Mouse (Mus musculus) cerebellum, postnatal 36 days (tissue): ENCODE measurements around the gene Sdhc.
"Not testable (repeated sequence)": the region's sequence is repeated elsewhere in the genome, so short reads cannot be mapped to it uniquely, and the experiment has no call there.

Source experiments
- DNase-seq, 2 experiments: peaks; one replicate each; pipeline ENCODE4 v3.0.0; 2021 to 2022; ENCODE audit warnings: mixed read lengths in 2 of 2

Sdhc gene

DNA sequence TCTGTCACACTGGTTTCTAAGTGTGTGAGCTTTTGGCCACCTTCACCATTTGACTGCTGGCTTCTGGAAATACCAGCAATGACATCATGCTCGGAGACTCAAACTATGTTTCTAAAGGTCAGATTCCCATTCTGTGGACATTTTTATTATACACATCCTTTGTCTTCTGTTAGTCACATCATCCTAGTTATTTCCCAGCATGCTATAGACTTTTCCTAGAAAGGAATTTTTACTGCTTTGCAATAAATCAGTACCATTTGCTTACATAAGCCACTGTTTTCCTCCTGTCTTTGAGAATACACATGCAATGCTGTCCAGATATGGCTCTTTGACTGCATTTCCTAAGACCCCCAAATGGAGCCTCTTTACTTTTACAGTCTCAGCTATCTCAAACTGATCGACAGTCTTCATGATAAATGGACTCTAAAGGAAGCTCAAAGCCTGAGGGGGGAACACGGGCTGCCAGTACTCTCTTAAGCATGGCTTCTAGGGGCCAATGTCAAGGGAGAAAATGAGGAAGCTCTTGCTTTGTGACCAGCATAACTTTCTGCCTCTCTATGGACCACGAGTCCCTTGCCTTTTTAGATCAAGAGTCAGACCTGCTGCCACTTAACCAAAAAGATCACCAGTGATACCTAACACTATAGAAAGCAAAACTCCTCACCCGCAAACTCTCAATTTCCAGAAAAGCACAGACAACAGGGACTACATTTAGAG is 15.4 kb upstream of the Sdhc start:
- no peak for DNase-seq

DNA sequence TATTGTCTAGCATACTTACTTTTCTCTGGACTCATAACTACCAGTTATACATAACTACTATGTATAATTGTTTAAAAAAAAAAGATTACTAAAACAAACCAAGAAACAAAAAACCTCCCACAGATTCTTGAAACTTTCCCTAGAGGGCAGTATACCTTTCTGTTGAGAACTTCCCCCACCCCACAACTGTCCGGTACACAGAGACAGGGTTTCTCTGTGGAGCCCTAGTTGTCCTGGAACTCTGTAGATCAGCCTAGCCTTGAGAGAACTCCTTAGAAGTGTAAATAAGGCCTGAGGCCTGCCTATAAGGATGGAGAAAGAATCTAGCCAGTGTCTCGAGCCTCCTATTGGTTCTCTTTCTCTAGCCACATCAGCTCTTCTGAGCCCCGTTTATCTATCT is 13.9 kb upstream of the Sdhc start:
- DNase-seq: no peak

- DNase-seq: no peak
Measured at GRCm38 (mm10) chr1:171162526-171162925, 12.1 kb upstream of the Sdhc start.

DNA sequence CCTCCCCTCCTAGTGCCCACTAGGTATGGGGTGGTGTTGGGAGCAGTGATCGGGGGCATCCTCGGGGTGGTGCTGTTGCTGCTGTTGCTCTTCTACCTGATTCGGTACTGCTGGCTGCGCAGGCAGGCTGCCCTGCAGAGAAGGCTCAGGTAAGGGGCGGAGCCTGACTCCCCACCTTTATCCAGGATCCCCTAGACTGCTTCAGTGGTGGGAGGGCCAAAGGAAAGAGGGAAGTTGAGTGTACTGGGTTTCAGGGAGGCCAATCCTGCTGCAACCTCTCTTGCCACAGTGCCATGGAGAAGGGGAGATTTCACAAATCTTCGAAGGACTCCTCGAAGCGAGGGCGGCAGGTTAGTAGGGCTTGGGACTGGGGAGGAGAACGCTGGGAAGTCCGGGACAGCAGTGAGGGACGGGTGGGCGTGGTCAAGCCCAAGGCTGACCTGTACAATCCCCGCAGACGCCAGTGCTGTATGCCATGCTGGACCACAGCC is 9.1 kb upstream of the Sdhc start:
- DNase-seq: no peak

DNA sequence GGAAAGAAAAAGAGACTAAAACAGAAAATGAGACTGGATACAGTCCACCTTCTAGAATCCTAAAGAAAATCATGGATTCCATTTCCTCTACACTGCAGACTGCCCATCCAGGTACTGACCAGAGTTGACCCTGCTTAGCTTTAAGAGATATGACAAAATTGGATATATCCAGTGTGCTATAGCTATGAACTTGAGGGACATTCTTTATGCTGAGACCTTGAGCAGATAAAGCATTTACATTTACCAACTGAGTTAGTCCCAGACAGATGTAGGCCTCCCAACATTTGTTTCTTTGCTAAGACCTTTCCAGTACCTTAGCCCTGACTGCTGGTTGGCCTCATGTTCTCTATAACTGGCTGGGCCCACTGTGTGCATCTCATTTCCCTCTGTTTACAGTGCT is 7.6 kb upstream of the Sdhc start:
- no peak for DNase-seq

DNA sequence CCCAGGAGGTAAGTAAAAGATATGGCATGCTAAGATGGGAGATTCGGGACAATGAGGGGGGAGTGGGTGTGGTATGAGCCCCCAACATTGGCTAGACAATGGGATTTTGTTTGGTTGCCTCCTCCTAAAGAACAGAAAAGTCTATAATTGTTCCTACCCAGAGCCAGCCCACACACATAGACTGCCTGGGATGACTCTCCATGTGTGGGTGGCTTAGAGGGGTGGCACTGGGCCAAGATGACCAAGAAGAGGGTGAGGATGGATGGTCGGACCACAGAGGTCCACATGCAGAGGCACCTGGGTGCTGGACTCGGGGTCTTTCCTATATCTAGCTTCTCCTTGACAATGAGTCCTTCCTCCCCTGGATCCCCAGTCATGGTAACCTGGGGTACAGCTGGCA is 6.2 kb upstream of the Sdhc start:
- DNase-seq: no peak

DNA sequence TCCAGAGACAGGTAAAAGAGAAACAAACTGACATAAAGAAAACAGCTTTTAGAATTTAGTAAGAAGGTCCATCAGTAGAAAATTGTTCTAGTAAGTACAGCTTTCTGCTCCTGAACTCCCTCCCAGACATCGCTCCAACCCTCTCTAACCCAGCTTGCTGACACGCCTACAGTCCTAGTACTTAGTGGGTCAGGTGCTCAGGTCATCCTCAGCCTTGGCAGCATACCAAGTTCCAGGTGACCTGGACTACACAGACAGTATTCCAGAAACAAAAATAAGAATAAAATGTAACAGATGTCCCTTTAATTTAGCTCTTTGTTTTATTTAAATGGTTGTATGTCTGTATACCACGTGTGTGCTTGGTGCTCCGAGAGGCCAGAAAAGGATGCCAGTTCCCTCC is 1.6 kb upstream of the Sdhc start:
- DNase-seq: no peak

- peak; percentile 29 to 50 for DNase-seq
Measured at GRCm38 (mm10) chr1:171150838-171151391, 512 bp upstream of the Sdhc start.

GRCm38 (mm10) chr1:171142981-171143380 is 7.4 kb downstream of the Sdhc start:
- DNase-seq: not testable (repeated sequence)

DNA sequence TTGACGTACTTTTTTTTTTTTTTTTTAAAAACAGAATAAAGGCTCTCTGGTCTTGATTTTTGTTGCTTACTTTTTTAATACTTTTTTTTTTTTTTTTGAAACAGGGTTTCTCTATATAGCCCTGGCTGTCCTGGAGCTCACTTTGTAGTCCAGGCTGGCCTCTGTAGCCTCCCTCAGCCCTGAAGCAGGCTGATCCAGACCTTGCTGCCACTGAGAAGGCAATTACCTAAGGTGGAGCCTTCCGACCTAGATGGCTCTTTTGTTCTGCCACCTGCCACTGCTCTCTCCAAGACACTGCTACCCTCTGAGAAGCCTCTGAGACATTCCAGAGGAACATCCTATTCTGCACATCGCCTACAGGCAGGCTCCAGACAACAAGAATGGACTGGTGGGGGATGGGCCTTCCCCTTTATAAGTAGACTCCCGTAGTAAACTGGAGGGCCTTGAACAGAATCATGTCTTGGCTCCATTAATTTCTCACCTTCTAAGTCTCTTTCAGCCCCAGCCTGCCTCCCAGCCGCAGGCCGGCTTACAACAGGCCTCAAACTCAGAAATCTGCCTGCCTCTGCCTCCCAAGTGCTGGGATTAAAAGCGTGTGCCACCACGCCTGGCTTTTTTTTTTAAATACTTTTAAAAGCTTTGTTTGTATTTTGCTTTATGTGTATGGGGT is 12.8 kb downstream of the Sdhc start:
- DNase-seq: not testable (repeated sequence)

DNA sequence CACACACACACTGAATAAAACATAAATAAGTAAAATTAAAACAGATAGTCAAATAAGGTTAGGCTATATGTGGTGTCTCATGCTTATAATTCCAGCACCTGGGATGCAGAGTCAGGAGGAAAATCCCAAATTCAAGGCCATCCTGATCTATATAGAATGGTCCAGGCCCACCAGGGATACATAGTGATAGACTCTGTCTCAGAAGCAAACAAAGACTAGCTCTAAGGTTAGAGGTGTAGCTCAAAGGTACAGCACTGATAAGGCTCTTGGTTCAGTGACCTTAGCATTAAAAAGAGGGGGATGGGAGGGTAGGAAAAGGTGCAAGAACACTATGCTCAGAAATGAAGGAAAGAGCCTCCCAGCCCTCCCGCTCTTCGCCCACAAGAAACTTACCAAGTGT is 14.8 kb downstream of the Sdhc start:
- DNase-seq: no peak

DNA sequence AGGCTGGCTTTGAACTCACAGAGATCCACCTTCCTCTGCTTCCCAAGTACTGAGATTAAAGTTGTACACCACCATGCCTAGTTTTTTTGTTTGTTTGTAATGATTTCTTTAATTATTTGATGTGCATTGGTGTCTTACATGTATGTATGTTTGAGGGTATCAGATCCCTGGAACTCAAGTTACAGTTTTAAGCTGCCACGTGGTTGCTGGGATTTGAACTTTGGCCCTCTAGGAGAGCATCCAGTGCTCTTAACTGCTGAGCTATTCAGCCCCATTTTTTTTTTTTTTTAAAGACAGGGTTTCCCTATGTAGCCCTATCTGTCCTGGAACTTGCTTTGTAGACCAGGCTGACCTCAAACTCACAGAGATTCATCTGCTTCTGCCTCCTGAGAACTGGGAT is 19.4 kb downstream of the Sdhc start:
- no peak for DNase-seq

- no peak for DNase-seq
Measured at GRCm38 (mm10) chr1:171129251-171129650, 21.2 kb downstream of the Sdhc start.

DNA sequence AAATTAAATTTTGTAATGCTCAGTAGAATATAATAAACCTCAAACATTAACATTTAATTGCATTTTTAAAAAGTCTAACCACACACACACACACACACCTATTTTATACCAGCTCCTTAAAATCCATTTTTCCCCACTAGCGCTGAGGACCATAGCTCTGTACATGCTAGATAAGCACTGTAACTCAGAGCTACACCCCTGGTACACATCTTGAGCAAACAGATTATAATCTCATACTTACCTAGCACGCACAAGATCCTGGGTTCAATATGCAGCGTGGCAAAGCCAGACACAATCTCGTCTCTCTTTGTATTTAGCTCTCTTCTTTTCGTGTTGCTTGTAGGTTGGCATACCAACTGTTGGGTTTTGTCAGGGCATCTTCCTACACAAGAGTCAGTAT is 26.0 kb downstream of the Sdhc start:
- no peak for DNase-seq

DNA sequence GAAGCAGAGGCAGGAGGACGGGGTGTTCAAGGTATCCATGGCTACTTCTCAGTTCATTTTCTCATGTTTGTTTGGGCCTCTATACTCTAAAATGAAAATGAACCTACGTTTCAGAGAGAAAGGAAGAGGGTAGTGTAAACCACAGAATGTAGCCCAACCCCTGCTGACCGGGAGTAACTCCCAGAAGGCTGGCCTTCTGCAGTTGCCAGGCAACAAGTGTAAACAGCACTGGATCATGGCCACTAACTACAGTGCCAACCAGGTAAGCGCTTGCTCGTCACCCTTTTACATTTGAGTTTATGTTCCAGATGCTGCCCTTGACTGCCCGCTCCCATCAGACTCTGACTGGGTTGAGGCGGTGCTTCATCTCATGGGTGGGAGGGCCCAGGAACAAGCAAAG is 27.5 kb downstream of the Sdhc start:
- no peak for DNase-seq

- DNase-seq: no peak
Measured at GRCm38 (mm10) chr1:171121839-171122238, 28.6 kb downstream of the Sdhc start.

GRCm38 (mm10) chr1:171120893-171121292 is 29.5 kb downstream of the Sdhc start:
- DNase-seq: no peak

GRCm38 (mm10) chr1:171119405-171119804 is 31.0 kb downstream of the Sdhc start:
- no peak for DNase-seq

DNA sequence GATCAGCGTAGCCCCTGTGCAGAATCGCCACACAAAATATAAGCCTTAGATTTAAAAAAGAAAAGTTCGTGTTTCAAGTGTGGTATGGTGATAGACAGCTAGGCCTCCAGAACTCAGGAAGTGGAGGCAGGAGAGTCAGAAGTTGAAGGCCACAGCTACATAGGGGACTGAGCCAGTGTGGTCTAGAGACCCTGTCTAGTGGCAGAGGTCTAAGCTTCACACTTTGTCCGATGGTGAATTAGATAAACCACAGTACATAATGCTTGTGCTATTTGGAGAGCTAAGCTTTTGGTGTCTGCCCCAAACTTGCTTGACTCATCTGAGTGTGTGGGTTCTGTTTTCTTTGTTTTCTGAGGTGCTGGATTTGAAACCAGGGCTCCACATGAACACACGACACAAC is 31.4 kb downstream of the Sdhc start:
- DNase-seq: no peak

- DNase-seq: peak; percentile 38 to 61
Measured at GRCm38 (mm10) chr1:171118269-171118684, 32.1 kb downstream of the Sdhc start.

DNA sequence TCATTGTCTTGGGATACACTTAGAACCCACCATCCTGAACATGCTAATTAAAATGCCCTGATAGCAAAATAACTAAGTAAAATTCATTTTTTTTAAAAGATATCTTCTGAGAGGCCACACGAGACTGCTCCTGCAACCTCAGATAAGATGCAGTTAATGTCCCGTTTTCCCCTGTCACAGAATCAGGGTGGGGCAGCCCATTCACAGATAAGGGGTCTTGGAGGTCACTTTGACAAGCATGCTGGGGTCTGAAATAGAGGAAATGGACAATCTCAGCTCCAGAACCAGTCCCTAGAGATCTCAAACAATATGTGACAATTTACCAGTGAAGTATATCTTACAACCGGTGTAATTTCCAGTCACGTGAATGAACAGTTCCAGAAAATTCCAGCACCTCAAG is 34.1 kb downstream of the Sdhc start:
- DNase-seq: no peak

DNA sequence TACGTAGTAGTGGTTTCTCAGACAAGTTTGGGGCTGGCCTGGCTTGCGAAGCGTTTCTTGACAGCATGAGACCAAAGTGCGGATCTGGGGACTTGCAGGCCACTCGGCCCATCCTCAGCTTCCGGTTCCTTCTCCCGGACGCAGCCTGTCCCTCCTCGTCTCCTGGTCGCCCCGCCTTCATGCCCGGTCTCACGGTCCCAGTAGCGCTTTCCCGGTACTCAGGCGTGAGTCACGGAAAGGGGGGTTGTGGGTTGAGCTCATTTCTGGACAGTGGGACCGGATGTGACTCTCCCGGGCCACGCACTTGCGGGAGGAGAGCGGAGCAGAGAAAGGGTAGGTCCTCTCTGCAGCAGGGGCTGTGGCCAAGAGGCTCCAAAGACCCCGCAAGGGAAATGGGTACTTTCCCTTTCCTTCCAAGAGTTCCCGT is 36.5 kb downstream of the Sdhc start, which contains the start of gene Cfap126:
Gene Cfap126, plus strand, starts transcription at position 46 of the 427 bp plus-strand sequence.
- DNase-seq: peak; percentile 67 to 75

- no peak for DNase-seq
Measured at GRCm38 (mm10) chr1:171112986-171113385, 37.4 kb downstream of the Sdhc start.
